Mouse (Mus musculus): ENCODE data around the gene Lrig2. TPM values are rescaled to one million over a fixed set of nuclear protein-coding genes. Genes with fewer than 3 reads are reported as not detected.

Lrig2 gene
- total RNA-seq, 2 experiments from 2014 or later = 4.1 to 5.3 TPM

Other genes starting within 250 kb of the Lrig2 start
- gene Slc16a1, start 126.8 kb upstream of the Lrig2 start, total RNA-seq (2021) = 10 to 100 TPM; 20.3 to 27.5 TPM